ENCODE assay signal across 21 mouse cellular contexts in genomic region chr10:18141389-18141788, GRCm38 (mm10).
A peak's percentile ranks its signal among the peaks of the same experiment; 100 is the strongest.
DNase-seq lines count a peak whose midpoint lies in the region; ATAC-seq and TF ChIP-seq lines count a peak whose summit lies in the region.
"Had no signal": no experiment of that assay in that cellular context is flagged by ENCODE, and none has a peak within 500 bp of the region (broad histone marks: within the 10 kb centered on the region; RNA-seq: fewer than 3 reads in every experiment).

No protein-coding gene starts in this region.

- H3K27ac ChIP-seq in kidney, adult 2 months (ENCODE audit: insufficient read depth, low read depth, low read length), result no peak overlapping the region
- no peak overlapping the region for H3K27ac ChIP-seq in kidney, embryonic 15.5 days
- H3K27ac ChIP-seq: limb, embryonic 10.5 days; liver, embryonic 14.5 days; neural tube, embryonic 15.5 days had no signal

- no peak overlapping the region for H3K9ac ChIP-seq in kidney, embryonic 15.5 days
- H3K9ac ChIP-seq: liver, embryonic 14.5 days; neural tube, embryonic 15.5 days had no signal

- no peaks in the 10 kb centered on the region for H3K36me3 ChIP-seq in kidney, adult 2 months (ENCODE audit: control insufficient read depth, insufficient read depth, low read length)
- no peaks in the 10 kb centered on the region for H3K36me3 ChIP-seq in kidney, embryonic 15.5 days
- H3K36me3 ChIP-seq: limb, embryonic 10.5 days; neural tube, embryonic 15.5 days had no signal

- ATAC-seq in kidney, embryonic 15.5 days (replicated peaks; ENCODE audit: low FRiP score), result no peak
- ATAC-seq: forebrain, embryonic 16.5 days; lung, postnatal 0 days; Patski had no signal

- no peak for TF ChIP-seq CTCF in kidney, adult 2 months (conservative IDR thresholded peaks at IDR 0.05; ENCODE audit: insufficient read depth, insufficient read length, low read depth, low read length)

- H3K4me1 ChIP-seq in kidney, adult 2 months (ENCODE audit: control insufficient read depth, insufficient read depth, low read length), result no peaks in the 10 kb centered on the region
- no peaks in the 10 kb centered on the region for H3K4me1 ChIP-seq in kidney, embryonic 15.5 days
- H3K4me1 ChIP-seq: limb, embryonic 10.5 days; neural tube, embryonic 15.5 days had no signal

- H3K9me3 ChIP-seq in kidney, embryonic 15.5 days (replicated peaks), result no peaks in the 10 kb centered on the region
- H3K9me3 ChIP-seq: limb, embryonic 10.5 days; neural tube, embryonic 15.5 days had no signal

- no peak for TF ChIP-seq POLR2A in kidney, adult 2 months (IDR thresholded peaks at IDR 0.05; ENCODE audit: low read depth, low read length)

- H3K4me2 ChIP-seq in kidney, embryonic 15.5 days, result no peak overlapping the region
- H3K4me2 ChIP-seq: neural tube, embryonic 15.5 days had no signal

- peak; percentile 9 to 13 for DNase-seq in cerebellum, postnatal 10 days
- DNase-seq in cerebellum, adult 9-10 months, result no peak
- DNase-seq in kidney, adult 2 months, result peak; percentile 15
- DNase-seq in heart, adult 9 months (ENCODE audit: low spot score in 2 of 2), result peak; percentile 16 to 38
- peak; percentile 84 for DNase-seq in heart, postnatal 10 days
- no peak for DNase-seq in right cerebral cortex, postnatal 25 days
- DNase-seq: B cell, adult 2 months; cerebellum, adult 18-20 months; kidney, adult 9 months; layer of hippocampus, postnatal 36 days; midbrain, embryonic 14.5 days; retina, postnatal 1 day; thymus, postnatal 4 days had no signal

- H3K27me3 ChIP-seq in kidney, adult 2 months (replicated peaks; ENCODE audit: control insufficient read depth, insufficient read depth, low read length), result no peaks in the 10 kb centered on the region
- H3K27me3 ChIP-seq in kidney, embryonic 15.5 days, result no peaks in the 10 kb centered on the region
- H3K27me3 ChIP-seq: neural tube, embryonic 15.5 days; Patski had no signal

- intact Hi-C loops in heart, postnatal 10 days (cut with DNase I), result no loop called here

- 82% methylated on average over 2 of the region's 2 CpGs for WGBS in kidney, adult 2 months
- 87% methylated on average over 2 of the region's 2 CpGs for WGBS in kidney, embryonic 15.5 days

- no peak overlapping the region for H3K4me3 ChIP-seq in kidney, adult 2 months (ENCODE audit: insufficient read depth, low read depth, low read length)
- no peak overlapping the region for H3K4me3 ChIP-seq in kidney, embryonic 15.5 days (replicated peaks)
- H3K4me3 ChIP-seq: limb, embryonic 10.5 days; myocyte; neural tube, embryonic 15.5 days had no signal

Comparison
In these comparisons a context has a peak if more than half of its experiments do, and no peak if none do; other contexts are left out.
1. DNase-seq: peak in cerebellum, postnatal 10 days (2 of 2), kidney, adult 2 months (single experiment), heart, adult 9 months (2 of 2) and heart, postnatal 10 days (2 of 2); none in cerebellum, adult 9-10 months (single experiment) and right cerebral cortex, postnatal 25 days (single experiment).